Mouse (Mus musculus) neutrophil, adult 59 days (primary cell): ENCODE data around the gene Olfr461. TPM values are rescaled to one million over a fixed set of nuclear protein-coding genes. Genes with fewer than 3 reads are reported as not detected.

Experiments
- total RNA-seq, 2 experiments: library from RNA; stranded (reverse); gene quantifications; 1 replicate in 1 of 2; 2 replicates in 1 of 2; pipeline ENCODE4 v1.2.4; 2023

The Olfr461 gene
- total RNA-seq = under 1 TPM; 0.22 to 0.31 TPM

DNA sequence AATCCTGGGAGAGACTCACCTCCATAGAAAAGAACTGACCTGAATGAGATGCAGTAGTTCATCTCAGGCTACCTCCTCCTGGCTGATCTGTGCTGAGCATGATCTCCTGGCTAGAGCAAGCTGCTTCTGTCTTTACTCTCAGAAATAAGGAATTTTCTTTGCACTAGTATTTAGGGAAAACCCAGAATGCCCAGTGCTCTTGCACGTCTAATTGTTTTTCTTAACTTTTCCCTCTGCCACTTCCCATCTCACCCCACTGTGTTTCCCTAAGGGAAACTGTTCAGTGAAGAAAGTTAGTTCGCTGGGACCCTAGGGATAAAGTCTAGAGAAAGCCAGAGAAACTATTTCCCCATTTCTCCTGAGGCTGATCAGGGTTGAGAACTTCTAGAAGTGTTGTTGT lies at the start of gene Olfr461:
Gene Olfr461, minus strand, starts transcription at position 101 of the 400 bp plus-strand sequence.

DNA sequence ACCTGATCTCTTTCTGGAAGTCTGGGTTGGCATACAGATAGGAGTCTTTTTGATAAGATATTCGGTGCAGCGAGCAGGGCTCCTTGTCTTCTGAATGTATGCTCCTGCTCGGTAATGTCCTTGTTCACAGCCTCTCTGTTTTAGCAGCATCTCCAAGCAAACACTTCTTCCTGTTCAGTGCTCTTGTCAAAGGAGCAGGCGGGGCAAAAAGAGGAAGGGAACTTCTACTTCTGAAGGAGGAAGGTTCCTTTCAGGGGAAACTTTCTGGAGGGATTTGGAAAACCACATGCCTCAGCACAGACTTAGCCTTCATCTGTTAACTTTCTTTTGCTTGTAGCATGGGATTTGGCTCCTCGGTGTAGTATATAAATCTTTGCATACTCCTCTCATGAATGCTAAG lies 30.8 kb upstream of the Olfr461 start, which contains the start of gene Clec5a:
Gene Clec5a, minus strand, starts transcription at position 177 of the 400 bp plus-strand sequence.

DNA sequence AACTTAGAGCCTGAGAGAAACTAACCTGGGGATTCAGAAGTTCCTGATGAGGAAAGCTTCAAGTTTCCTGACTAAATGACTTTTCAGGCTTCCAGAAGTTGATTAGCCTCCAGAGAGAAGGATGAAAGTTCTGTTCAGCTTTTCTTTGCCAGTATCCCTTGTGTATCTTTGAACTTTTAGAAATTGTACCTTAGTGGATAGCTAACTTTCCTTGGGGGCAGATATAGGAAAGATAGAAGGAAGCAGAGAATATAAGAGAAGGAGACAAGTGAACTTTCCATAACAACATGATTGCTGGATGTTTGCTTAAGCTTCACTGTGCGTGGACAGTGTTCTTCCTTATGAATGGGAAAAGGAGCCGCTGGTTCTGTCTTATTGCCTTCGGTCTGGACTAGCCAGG lies 14.3 kb upstream of the Olfr461 start, which contains the start of gene Olfr460:
Gene Olfr460, plus strand, starts transcription at position 301 of the 400 bp plus-strand sequence.

DNA sequence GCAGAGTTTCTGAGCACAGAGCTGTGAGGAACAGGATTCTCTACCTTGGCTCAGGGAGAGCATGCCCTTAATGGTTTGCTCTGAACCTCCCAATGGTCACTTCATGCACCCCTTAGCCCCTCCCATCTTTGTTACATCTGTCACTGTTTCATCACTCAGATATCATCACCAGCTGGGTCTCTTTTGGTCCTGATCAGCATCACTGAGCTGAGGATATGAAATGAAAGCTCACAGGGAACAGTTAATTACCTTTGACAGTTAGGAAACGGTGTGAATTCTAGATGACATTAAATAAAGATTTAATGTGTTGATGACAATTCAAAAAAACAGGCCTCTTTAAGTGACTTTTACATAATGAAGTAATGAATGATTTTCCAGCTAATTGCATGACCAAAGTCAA lies 35.4 kb downstream of the Olfr461 start, which contains the start of gene Prss37:
Gene Prss37, minus strand, starts transcription at position 101 of the 400 bp plus-strand sequence.

DNA sequence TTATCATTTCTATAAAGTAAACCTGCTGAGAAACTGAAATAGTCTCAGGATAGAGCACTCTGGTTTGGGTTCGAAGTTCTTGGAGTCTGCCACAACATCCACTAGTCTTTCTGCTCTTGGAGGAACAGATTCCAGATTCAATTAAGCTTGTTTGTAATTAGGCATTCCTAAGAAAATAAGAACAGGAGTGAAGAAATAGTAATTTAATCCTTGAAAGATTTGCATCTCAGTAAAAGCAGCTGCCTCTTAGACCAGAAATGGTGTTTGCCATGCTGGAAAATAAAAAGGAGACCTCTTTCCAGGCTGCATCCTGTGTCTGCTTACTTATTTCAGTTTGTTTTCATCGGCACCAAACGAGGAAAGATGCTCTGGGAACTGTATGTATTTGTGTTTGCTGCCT lies 61.6 kb downstream of the Olfr461 start, which contains the start of gene Tas2r108:
Gene Tas2r108, plus strand, starts transcription at position 301 of the 400 bp plus-strand sequence.

Other genes starting within 250 kb of the Olfr461 start
- gene Agk, start 229.9 kb downstream of the Olfr461 start, total RNA-seq = 1 to 10 TPM; 7.1 to 8.1 TPM
- gene E330009J07Rik, start 118.9 kb downstream of the Olfr461 start, total RNA-seq = 10 to 100 TPM; 15.4 to 15.9 TPM
- not detected for gene Wee2, start 116.0 kb downstream of the Olfr461 start, total RNA-seq
- gene Ssbp1, start 83.7 kb downstream of the Olfr461 start, total RNA-seq = 10 to 100 TPM; 24.8 TPM
- not detected for gene Tas2r137, start 63.8 kb downstream of the Olfr461 start, total RNA-seq
- not detected for gene Tas2r108, start 61.5 kb downstream of the Olfr461 start, total RNA-seq
- not detected for gene Prss37, start 35.5 kb downstream of the Olfr461 start, total RNA-seq
- gene Olfr460, start 14.4 kb upstream of the Olfr461 start, total RNA-seq = under 1 TPM in 1 of 2 experiments, not detected in 1; 0.33 TPM
- 100 to 1,000 TPM; 170 to 179 TPM for gene Clec5a, start 30.8 kb upstream of the Olfr461 start, total RNA-seq
- not detected for gene Tas2r138, start 58.3 kb upstream of the Olfr461 start, total RNA-seq
- gene Mgam, start 73.8 kb upstream of the Olfr461 start, total RNA-seq = 100 to 1,000 TPM; 120 to 138 TPM